Mouse (Mus musculus) natural killer cell, adult 2 months (primary cell): ENCODE measurements around the gene Ttc23.

Experiments
- DNase-seq, 2 experiments: peaks; one replicate each; pipeline ENCODE4 v3.0.0; 2022; ENCODE audit warnings: low spot score in 2 of 2

Ttc23 gene

DNA sequence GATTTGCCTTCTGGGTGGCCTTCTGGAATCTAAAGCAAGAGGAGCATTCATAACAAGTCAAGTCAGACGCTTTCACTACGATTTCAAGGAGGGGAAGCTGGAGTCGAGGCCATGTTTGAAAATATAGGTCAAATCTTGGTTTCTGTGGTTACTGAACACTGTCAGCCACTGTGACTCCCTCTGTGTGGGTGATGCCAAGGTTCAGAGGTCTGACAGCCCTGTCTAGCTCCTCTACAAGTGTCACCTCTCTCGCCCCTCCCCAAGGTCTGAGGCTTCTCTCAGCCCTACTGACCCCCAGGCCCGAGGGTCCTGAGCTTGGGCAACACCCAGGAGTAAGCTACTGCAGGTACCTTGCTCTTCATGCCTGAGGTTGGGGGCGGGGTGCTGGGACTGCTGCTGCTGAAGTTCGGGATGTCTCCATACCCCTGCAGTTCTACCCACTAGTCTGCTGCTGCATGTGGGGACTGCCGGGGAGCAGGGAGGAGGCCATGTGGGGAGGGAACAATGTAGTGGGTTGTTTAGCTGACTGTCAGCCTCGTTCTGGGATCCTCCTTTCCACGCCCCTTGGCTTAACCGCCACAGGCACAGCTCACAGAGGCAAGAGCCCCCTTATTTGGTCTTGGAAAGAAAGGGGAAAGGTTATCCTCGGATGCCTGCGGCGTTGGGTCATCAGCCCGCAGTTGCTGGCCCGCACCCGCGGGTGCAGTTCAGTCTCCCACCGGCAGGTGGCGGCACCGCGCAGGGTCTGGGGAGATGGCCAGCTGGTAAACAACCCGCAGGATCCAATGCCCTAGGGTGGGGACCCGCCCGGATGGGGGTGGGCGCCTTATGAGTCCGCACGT, 156.0 kb downstream of the Ttc23 start:
- DNase-seq, result peak; percentile 50 to 71

GRCm38 (mm10) chr7:67803857-67804215, 156.6 kb downstream of the Ttc23 start:
- DNase-seq, result peak in 1 of 2 experiments; percentile 3
